Mouse (Mus musculus): ENCODE data around the gene Riox1. TPM values are rescaled to one million over a fixed set of nuclear protein-coding genes. Genes with fewer than 3 reads are reported as not detected.
"Not testable (repeated sequence)": the region's sequence is repeated elsewhere in the genome, so short reads cannot be mapped to it uniquely, and the experiment has no call there.

Riox1 gene
- polyA plus RNA-seq, 1 experiment = 18.7 TPM

DNA sequence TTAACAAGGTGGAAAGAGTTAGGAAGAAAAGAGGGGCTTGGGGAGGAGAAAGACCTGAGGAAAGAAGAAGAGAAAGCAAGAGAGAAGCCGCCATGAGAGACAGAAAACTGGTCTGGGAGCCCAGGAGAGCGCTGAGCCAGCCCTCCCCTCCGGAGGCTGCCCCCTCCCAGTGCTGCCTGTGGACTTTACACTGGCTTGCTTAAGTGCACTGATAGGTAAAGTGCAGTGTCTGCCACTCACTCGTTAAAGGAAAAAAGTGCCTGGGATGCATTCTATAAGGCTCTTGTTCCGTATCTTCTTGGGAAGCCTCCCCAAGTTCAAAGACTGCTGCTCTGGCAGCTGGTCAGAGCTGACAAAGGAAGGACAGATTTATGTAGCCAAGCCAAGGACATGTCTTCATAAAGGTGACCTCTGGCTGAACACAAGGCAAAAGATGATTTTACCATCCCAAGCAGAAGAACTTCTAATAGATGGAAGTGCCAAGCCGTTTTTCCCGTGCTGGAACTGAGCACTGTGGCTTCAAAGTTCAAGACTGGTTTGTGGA lies 25.2 kb upstream of the Riox1 start:
- H3ac ChIP-seq (ENCODE audit: control insufficient read depth, insufficient read length, low read depth) = no peak overlapping the region
- no peak for TF ChIP-seq MYOG (IDR thresholded peaks at IDR 0.05; ENCODE audit: control insufficient read depth, extremely low read depth, insufficient read length)
- TF ChIP-seq MAX (IDR thresholded peaks at IDR 0.05) = no peak
- TF ChIP-seq CTCF (IDR thresholded peaks at IDR 0.05; ENCODE audit: control insufficient read depth, insufficient read depth, insufficient read length) = no peak
- TF ChIP-seq MYOD1 (IDR thresholded peaks at IDR 0.05; ENCODE audit: control insufficient read depth, insufficient read length, low read depth) = no peak
- TF ChIP-seq FOSL1 (IDR thresholded peaks at IDR 0.05; ENCODE audit: insufficient read depth, low read length, poor library complexity, severe bottlenecking) = no peak
- TF ChIP-seq USF1 (IDR thresholded peaks at IDR 0.05; ENCODE audit: low read depth) = no peak
- TF ChIP-seq CEBPB (IDR thresholded peaks at IDR 0.05; ENCODE audit: low read depth) = no peak
- H3K79me3 ChIP-seq (ENCODE audit: low read depth) = peaks cover 2% of the 10 kb centered on the region
- no peaks in the 10 kb centered on the region for H3K27me3 ChIP-seq (ENCODE audit: control insufficient read depth, insufficient read depth, insufficient read length)
- H3K36me3 ChIP-seq (ENCODE audit: control insufficient read depth, insufficient read depth) = no peaks in the 10 kb centered on the region
- H3K79me2 ChIP-seq (ENCODE audit: control insufficient read depth, insufficient read depth) = peaks cover 12% of the 10 kb centered on the region
- no peak overlapping the region for H3K4me3 ChIP-seq (ENCODE audit: insufficient read depth, poor library complexity, severe bottlenecking)

DNA sequence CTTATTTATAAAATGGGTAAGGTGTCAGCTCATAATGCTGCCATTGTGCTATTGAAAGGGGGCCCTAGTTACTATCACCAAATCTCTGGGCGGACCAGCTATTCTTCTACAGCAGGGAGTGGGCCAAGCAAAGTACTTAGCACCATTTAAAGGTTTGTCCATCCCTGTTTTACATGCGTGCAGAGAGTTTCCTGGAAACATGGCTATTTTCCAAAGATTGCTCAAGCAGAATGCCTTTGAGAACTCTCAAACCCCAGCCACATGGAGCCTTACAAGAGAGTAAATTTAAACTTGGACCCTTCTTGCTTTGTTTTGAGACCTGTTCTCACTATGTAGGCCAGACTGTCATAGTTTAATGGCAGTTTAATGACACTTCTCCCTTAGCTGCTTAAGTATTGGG lies 24.3 kb upstream of the Riox1 start:
- no peak overlapping the region for H3K4me3 ChIP-seq (ENCODE audit: insufficient read depth, poor library complexity, severe bottlenecking)
- H3K27me3 ChIP-seq (ENCODE audit: control insufficient read depth, insufficient read depth, insufficient read length) = no peaks in the 10 kb centered on the region
- no peaks in the 10 kb centered on the region for H3K79me3 ChIP-seq (ENCODE audit: low read depth)
- no peak overlapping the region for H3ac ChIP-seq (ENCODE audit: control insufficient read depth, insufficient read length, low read depth)
- H3K79me2 ChIP-seq (ENCODE audit: control insufficient read depth, insufficient read depth) = peaks cover 4% of the 10 kb centered on the region
- TF ChIP-seq USF1 (IDR thresholded peaks at IDR 0.05; ENCODE audit: low read depth) (no peak), MYOD1 (IDR thresholded peaks at IDR 0.05; ENCODE audit: control insufficient read depth, insufficient read length, low read depth) (no peak)
- H3K36me3 ChIP-seq (ENCODE audit: control insufficient read depth, insufficient read depth) = no peaks in the 10 kb centered on the region

DNA sequence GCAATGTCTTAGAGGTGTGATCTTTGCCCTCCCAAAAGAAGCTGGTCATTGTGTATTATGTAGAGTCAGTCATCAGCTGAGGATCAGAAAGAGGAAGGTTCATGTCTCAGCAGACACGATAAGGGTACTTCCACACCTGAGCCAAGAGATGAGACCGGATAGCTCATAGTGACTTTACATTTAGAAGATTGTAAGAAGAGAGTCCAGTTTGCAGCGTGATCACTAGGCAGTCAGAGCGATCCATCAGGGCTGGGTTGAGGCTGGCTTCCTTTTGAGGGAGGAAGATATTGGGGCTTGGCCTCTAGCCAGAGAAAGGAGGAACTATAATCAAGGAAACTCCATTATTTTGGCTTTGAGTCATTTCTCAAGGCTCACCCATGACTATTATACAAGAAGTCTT lies 22.7 kb upstream of the Riox1 start:
- Histone ChIP-seq H3K4me3 (ENCODE audit: insufficient read depth, poor library complexity, severe bottlenecking) (no peak overlapping the region), H3K36me3 (ENCODE audit: control insufficient read depth, insufficient read depth) (no peaks in the 10 kb centered on the region), H3ac (ENCODE audit: control insufficient read depth, insufficient read length, low read depth) (no peak overlapping the region), H3K27me3 (ENCODE audit: control insufficient read depth, insufficient read depth, insufficient read length) (no peaks in the 10 kb centered on the region), H3K79me3 (ENCODE audit: low read depth) (no peaks in the 10 kb centered on the region), H3K79me2 (ENCODE audit: control insufficient read depth, insufficient read depth) (no peaks in the 10 kb centered on the region)
- no peak for TF ChIP-seq MYOD1 (IDR thresholded peaks at IDR 0.05; ENCODE audit: control insufficient read depth, insufficient read length, low read depth)
- TF ChIP-seq MAX (IDR thresholded peaks at IDR 0.05) = no peak
- TF ChIP-seq FOSL1 (IDR thresholded peaks at IDR 0.05; ENCODE audit: insufficient read depth, low read length, poor library complexity, severe bottlenecking) = no peak
- no peak for TF ChIP-seq MYOG (IDR thresholded peaks at IDR 0.05; ENCODE audit: control insufficient read depth, extremely low read depth, insufficient read length)
- no peak for TF ChIP-seq CTCF (IDR thresholded peaks at IDR 0.05; ENCODE audit: control insufficient read depth, insufficient read depth, insufficient read length)
- no peak for TF ChIP-seq CEBPB (IDR thresholded peaks at IDR 0.05; ENCODE audit: low read depth)

DNA sequence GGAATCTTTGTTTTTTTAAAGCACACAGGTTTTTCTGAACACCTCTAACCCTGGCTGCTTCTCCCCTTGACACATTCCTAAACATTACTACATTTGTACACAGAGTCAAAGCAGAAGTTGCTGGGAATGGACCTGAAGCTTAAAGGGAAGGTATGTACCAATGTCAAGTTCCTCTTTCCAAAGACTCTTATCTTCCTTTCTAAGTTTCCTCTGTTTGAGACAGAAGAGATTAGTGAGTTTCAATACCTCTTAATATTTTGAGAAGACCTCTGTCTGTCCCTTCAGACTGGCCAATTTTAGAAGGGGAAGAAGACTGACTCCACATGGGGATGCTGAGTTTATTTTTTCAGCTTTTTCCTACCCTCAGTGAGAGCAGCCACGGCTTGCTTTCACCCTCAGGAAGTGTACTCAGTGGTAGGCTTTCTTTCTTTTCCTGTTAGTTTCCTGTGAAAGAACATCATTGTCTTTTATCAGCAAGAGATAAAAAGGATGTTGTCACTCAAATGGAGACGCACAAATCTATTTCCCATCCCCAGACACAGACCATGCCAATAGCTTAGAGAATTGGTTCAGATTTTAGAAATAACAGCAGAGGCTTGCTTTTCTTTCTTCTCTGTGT lies 21.1 kb upstream of the Riox1 start:
- Histone ChIP-seq H3ac (ENCODE audit: control insufficient read depth, insufficient read length, low read depth) (no peak overlapping the region), H3K79me3 (ENCODE audit: low read depth) (no peaks in the 10 kb centered on the region), H3K4me3 (ENCODE audit: insufficient read depth, poor library complexity, severe bottlenecking) (no peak overlapping the region), H3K79me2 (ENCODE audit: control insufficient read depth, insufficient read depth) (no peaks in the 10 kb centered on the region), H3K36me3 (ENCODE audit: control insufficient read depth, insufficient read depth) (no peaks in the 10 kb centered on the region), H3K27me3 (ENCODE audit: control insufficient read depth, insufficient read depth, insufficient read length) (no peaks in the 10 kb centered on the region)
- TF ChIP-seq USF1 (IDR thresholded peaks at IDR 0.05; ENCODE audit: low read depth) (no peak), CTCF (IDR thresholded peaks at IDR 0.05; ENCODE audit: control insufficient read depth, insufficient read depth, insufficient read length) (no peak), MYOD1 (IDR thresholded peaks at IDR 0.05; ENCODE audit: control insufficient read depth, insufficient read length, low read depth) (no peak), MAX (IDR thresholded peaks at IDR 0.05) (no peak), FOSL1 (IDR thresholded peaks at IDR 0.05; ENCODE audit: insufficient read depth, low read length, poor library complexity, severe bottlenecking) (no peak), MYOG (IDR thresholded peaks at IDR 0.05; ENCODE audit: control insufficient read depth, extremely low read depth, insufficient read length) (no peak), CEBPB (IDR thresholded peaks at IDR 0.05; ENCODE audit: low read depth) (no peak)

DNA sequence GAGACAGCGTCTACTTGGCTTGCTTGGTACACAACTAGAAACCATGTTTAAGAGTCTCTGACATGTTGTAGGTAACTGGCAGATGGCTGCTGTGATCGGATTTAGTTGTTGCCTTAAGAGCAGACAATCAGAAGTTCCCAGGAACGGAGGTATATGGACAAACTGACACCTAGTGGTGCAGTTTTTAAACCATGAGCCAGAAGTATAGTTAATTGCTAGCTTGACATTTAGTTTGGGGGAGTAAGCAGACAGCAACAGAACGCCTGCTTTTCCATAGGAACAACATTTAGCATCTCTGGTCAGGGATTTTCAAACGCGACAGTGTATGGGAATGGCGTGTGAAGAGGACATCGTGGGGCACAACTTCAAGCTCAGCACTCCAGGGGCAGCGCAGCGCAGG lies 12.8 kb upstream of the Riox1 start:
- no peak overlapping the region for H3ac ChIP-seq (ENCODE audit: control insufficient read depth, insufficient read length, low read depth)
- no peak for TF ChIP-seq CEBPB (IDR thresholded peaks at IDR 0.05; ENCODE audit: low read depth)
- no peak for TF ChIP-seq USF1 (IDR thresholded peaks at IDR 0.05; ENCODE audit: low read depth)
- no peak for TF ChIP-seq MYOD1 (IDR thresholded peaks at IDR 0.05; ENCODE audit: control insufficient read depth, insufficient read length, low read depth)
- no peak for TF ChIP-seq MAX (IDR thresholded peaks at IDR 0.05)
- TF ChIP-seq CTCF (IDR thresholded peaks at IDR 0.05; ENCODE audit: control insufficient read depth, insufficient read depth, insufficient read length) = no peak
- TF ChIP-seq MYOG (IDR thresholded peaks at IDR 0.05; ENCODE audit: control insufficient read depth, extremely low read depth, insufficient read length) = no peak
- no peak for TF ChIP-seq FOSL1 (IDR thresholded peaks at IDR 0.05; ENCODE audit: insufficient read depth, low read length, poor library complexity, severe bottlenecking)
- no peaks in the 10 kb centered on the region for H3K27me3 ChIP-seq (ENCODE audit: control insufficient read depth, insufficient read depth, insufficient read length)

DNA sequence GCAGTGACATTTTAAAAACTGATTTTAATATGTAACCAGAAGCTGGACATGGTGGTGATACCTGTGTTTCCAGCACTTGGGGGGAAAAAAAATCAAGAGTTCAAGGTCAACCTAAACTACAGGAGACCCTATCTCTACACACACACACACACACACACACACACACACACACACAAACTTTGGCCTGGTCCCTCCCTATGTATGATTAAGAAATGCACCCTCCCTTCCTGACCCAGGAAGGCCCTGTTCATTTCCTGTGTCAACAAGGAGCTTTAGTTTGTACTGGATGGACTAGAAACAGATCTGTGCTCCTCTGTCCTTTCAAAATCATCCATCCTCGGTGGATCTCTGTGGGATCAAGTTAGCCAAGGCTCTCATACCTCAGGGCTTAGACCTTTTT lies 11.8 kb upstream of the Riox1 start:
- H3K36me3 ChIP-seq (ENCODE audit: control insufficient read depth, insufficient read depth); H3K79me2 ChIP-seq (ENCODE audit: control insufficient read depth, insufficient read depth); H3K27me3 ChIP-seq (ENCODE audit: control insufficient read depth, insufficient read depth, insufficient read length); H3ac ChIP-seq (ENCODE audit: control insufficient read depth, insufficient read length, low read depth); H3K79me3 ChIP-seq (ENCODE audit: low read depth); H3K4me3 ChIP-seq (ENCODE audit: insufficient read depth, poor library complexity, severe bottlenecking): not testable (repeated sequence)

More for the DNA sequence above, 12.8 kb upstream of the Riox1 start:
- H3K4me3 ChIP-seq (ENCODE audit: insufficient read depth, poor library complexity, severe bottlenecking) = no peak overlapping the region
- H3K36me3 ChIP-seq (ENCODE audit: control insufficient read depth, insufficient read depth) = no peaks in the 10 kb centered on the region
- H3K79me2 ChIP-seq (ENCODE audit: control insufficient read depth, insufficient read depth) = no peaks in the 10 kb centered on the region
- no peaks in the 10 kb centered on the region for H3K79me3 ChIP-seq (ENCODE audit: low read depth)
